Mouse (Mus musculus) liver, embryonic 14.5 days (tissue): ENCODE measurements at regions not wholly inside any gene's neighbourhood (a gene's known extent, or its start where the extent isn't known, plus 50 kb on each side); places are given as distances from the start of the nearest gene placed in this dataset.

ENCODE experiments used
- ATAC-seq: fragments of 200-750 bp; cut with Nextera tagmentation; 2 replicates; pipeline ENCODE4 v1.8.0; 2017; ENCODE audit warnings: moderate number of reproducible peaks, mild to moderate bottlenecking, moderate library complexity; ENCODE audit not compliant: insufficient read depth
- DNase-seq, 3 experiments: peaks; one replicate each; pipeline ENCODE4 v3.0.0-alpha.2; 2012 to 2013; ENCODE audit warnings: low read depth in 3 of 3, low spot score in 3 of 3
- H3K27ac ChIP-seq: fragments of 300-500 bp; sonication (generic); 2 replicates; pipeline ENCODE4 v1.5.1; 2014; ENCODE audit warnings: moderate library complexity, mild to moderate bottlenecking, control low read depth, inconsistent platforms
- H3K27me3 ChIP-seq: fragments of 300-500 bp; sonication (generic); 2 replicates; pipeline ENCODE4 v1.6.1; 2014; ENCODE audit warnings: mild to moderate bottlenecking, low read length, moderate library complexity; ENCODE audit not compliant: control insufficient read depth, insufficient read depth
- H3K36me3 ChIP-seq: fragments of 300-500 bp; sonication (generic); replicated peaks from 2 replicates; pipeline ENCODE4 v1.6.1; 2014; ENCODE audit warnings: low read depth; ENCODE audit not compliant: control insufficient read depth, insufficient read depth
- H3K4me1 ChIP-seq, 2 experiments: fragments of 200-500 bp in 1 of 2; fragments of 300-500 bp in 1 of 2; sonication (generic) in 1 of 2; replicated peaks; 2 replicates each; pipeline ENCODE4 v1.6.1; 2012 to 2014; ENCODE audit warnings: antibody characterized with exemption in 1 of 2, inconsistent platforms in 1 of 2, low read length in 1 of 2; ENCODE audit not compliant: control insufficient read depth in 2 of 2, insufficient read depth in 2 of 2
- H3K4me2 ChIP-seq: fragments of 300-500 bp; sonication (generic); 2 replicates; pipeline ENCODE4 v1.6.1; 2014; ENCODE audit warnings: low read depth, mild to moderate bottlenecking, control low read depth, moderate library complexity
- H3K4me3 ChIP-seq, 2 experiments: fragments of 200-500 bp in 1 of 2; fragments of 300-500 bp in 1 of 2; sonication (generic) in 1 of 2; 2 replicates each; pipeline ENCODE4 v1.5.1; 2012 to 2014; ENCODE audit warnings: low read depth in 2 of 2, low read length in 2 of 2, mild to moderate bottlenecking in 2 of 2, control low read depth in 1 of 2, inconsistent platforms in 1 of 2, moderate library complexity in 1 of 2; ENCODE audit not compliant: insufficient read depth in 1 of 2
- H3K9ac ChIP-seq: fragments of 300-500 bp; sonication (generic); replicated peaks from 2 replicates; pipeline ENCODE4 v1.6.1; 2014; ENCODE audit warnings: mild to moderate bottlenecking, control low read depth, moderate library complexity
- H3K9me3 ChIP-seq: fragments of 300-500 bp; sonication (generic); 2 replicates; pipeline ENCODE4 v1.6.1; 2016; ENCODE audit warnings: low read length, mixed read lengths; ENCODE audit not compliant: control insufficient read depth
- CTCF ChIP-seq: IDR thresholded peaks from 2 replicates; pipeline ENCODE4 v1.5.1; 2016; ENCODE audit warnings: antibody characterized with exemption, low read depth, control low read depth
- EP300 ChIP-seq: IDR thresholded peaks from 2 replicates; pipeline ENCODE4 v1.6.1; 2016; ENCODE audit warnings: antibody characterized with exemption, low read depth
- WGBS: fragments of 180-500 bp; shearing (Covaris S2); extraction: QIAGEN DNeasy Blood & Tissue Kit; methylation state at CpG from one replicate; pipeline ENCODE4 v1.1.7; 2014; ENCODE audit not compliant: insufficient replicate concordance; 5-methylcytosine and 5-hydroxymethylcytosine counted together

DNA sequence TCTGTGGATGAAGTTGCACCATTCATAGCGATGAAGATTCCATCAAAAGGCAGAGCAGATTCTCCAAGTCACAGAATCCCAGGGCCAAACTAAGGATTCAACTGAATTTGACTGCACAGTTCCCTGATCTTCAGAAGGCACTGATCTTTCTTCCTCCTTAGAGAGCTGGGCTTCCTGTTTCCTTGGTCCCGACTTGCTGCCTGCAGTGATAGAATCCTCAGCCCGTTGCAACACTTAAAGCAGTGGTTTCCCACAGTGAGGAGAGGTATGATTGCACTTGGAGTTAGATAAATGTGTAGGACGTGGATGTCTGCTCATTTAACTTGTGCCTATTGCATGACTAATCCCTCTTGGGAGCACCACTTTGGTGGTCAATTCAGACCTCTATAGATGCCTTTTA, 265.2 kb downstream of the Gm826 start:
- Histone ChIP-seq H3K36me3 (no peaks in the 10 kb centered on the region), H3K4me1 (no peaks in the 10 kb centered on the region; a peak in 1 of 4 replicates), H3K4me2 (no peak overlapping the region), H3K9ac (no peak overlapping the region), H3K27ac (no peak overlapping the region), H3K4me3 (no peak overlapping the region), H3K27me3 (no peaks in the 10 kb centered on the region), H3K9me3 (no peaks in the 10 kb centered on the region)
- no peak for ATAC-seq
- no peak for DNase-seq
- no peak for TF ChIP-seq CTCF
- TF ChIP-seq EP300: no peak
- 22% methylated on average over 4 of the region's 4 CpGs for WGBS

GRCm38 (mm10) chr2:160067904-160068303, 266.1 kb downstream of the Gm826 start:
- no peaks in the 10 kb centered on the region for H3K9me3 ChIP-seq
- H3K4me3 ChIP-seq: no peak overlapping the region
- no peaks in the 10 kb centered on the region for H3K27me3 ChIP-seq
- 61% methylated on average over 9 of the region's 9 CpGs for WGBS
- no peak for ATAC-seq
- H3K4me2 ChIP-seq: no peak overlapping the region
- no peaks in the 10 kb centered on the region for H3K36me3 ChIP-seq
- H3K9ac ChIP-seq: no peak overlapping the region
- DNase-seq: no peak
- no peak overlapping the region for H3K27ac ChIP-seq
- no peak for TF ChIP-seq EP300
- no peak for TF ChIP-seq CTCF
- no peaks in the 10 kb centered on the region; a peak in 1 of 4 replicates for H3K4me1 ChIP-seq

DNA sequence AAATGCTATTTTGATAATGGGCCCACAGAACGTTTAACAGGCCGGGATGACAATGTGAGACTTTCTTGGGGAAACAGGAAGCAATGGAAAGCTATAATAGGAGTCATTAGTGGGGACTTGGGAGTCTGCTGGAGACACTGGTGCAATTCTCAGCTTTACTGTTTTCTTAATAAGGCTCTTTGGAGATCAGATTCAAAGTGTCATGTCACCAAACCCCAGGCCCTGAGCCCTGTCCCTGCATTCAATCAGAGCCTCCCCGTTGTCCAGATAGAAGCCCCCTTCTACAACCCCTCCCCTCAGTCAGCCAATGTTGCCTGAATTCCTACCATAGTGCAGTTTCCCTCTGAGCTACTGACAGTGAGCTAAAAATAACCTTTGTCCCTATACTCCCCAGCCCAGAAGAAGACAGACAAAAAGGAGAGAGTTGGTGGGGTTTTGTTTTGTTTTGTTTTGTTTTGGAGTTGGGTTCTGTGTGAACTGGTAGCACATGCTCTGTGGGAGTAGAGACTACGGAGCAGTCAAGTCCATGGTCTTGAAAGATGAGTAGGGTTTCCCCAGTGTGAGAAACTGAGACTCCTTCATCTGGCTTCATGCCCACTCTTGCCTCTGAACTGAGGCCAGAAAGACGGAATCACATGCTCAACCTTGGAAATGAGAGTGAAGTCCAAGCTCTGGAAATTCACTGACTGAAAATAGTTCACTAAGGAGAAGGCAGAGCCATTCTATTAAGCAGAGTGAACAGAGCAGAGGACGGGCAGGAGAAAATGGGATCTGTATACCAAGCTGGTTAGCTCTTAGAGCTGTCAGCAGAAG, 267.3 kb downstream of the Gm826 start:
- Histone ChIP-seq H3K9me3 (no peaks in the 10 kb centered on the region), H3K4me1 (no peaks in the 10 kb centered on the region; a peak in 1 of 4 replicates), H3K27me3 (no peaks in the 10 kb centered on the region), H3K9ac (no peak overlapping the region), H3K27ac (no peak overlapping the region), H3K4me3 (no peak overlapping the region), H3K36me3 (no peaks in the 10 kb centered on the region), H3K4me2 (no peak overlapping the region)
- TF ChIP-seq CTCF (no peak), EP300 (no peak)
- ATAC-seq (no peak), DNase-seq (no peak)
- WGBS: 27% methylated on average over 6 of the region's 6 CpGs

DNA sequence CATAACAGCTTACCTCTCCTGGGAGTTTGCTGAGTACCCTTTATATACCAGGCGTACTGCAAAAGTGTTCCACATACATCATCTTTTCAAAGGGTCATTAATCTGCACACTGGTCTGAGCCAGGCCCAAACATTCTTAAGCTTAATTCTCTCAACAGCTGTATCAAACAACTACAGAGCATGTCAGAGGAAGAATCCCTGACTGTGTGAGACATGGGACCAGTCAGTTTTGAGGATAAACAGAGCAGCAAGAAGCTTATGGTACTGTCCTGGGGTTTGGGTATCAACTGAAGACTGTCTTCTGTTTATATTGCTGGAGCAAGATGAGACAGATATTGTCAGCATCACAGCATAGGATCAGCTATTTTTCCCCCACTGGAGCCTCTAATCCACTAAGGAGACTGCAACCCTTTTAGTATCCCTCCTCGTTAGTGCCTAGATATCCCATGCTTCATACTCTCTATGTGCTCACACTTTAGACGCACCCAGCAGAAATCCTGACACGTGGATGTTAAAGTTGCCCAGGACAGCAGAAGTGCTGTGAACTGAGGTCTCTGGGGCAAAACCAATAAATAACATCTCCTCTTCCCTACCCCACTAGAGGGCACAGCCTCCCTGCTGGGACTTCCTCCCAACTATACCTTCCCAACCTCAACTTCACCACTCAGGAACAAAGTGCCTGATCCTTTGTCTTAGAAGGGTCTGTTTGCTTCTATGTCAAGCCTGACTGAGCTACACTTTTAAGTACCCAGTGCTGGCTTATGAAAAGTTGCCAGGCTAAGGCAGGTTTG, 271.6 kb downstream of the Gm826 start:
- Histone ChIP-seq H3K9me3 (no peaks in the 10 kb centered on the region), H3K27me3 (no peaks in the 10 kb centered on the region), H3K9ac (no peak overlapping the region), H3K4me3 (no peak overlapping the region), H3K36me3 (no peaks in the 10 kb centered on the region), H3K4me1 (no peaks in the 10 kb centered on the region; a peak in 1 of 4 replicates), H3K4me2 (no peak overlapping the region), H3K27ac (no peak overlapping the region)
- peak; percentile 35 for TF ChIP-seq CTCF
- TF ChIP-seq EP300: no peak
- ATAC-seq: no peak
- 49% methylated on average over 4 of the region's 4 CpGs for WGBS
- no peak for DNase-seq

DNA sequence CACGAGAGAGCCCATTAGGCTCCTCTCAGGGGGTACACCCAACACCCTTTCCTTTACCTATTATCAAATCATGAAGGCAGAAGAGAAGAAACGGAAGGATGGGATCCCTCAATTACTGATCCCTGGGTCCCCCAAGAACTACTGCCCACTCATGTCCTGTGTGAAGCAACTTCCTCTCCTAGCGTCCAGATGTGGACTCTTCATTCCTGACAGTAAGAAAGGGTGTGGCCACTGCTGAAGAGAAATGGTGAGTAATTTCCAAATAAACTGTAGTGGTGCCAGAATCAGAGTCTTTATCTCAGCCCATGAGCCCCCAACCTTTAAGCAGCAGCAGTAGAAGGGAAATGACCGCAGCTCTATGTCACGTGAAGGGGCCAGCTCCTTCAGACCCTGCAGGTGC, 273.9 kb downstream of the Gm826 start:
- no peak for DNase-seq
- no peak overlapping the region for H3K4me3 ChIP-seq
- H3K27ac ChIP-seq: no peak overlapping the region
- TF ChIP-seq EP300 (no peak), CTCF (no peak)
- H3K9ac ChIP-seq: no peak overlapping the region
- ATAC-seq: no peak
- H3K27me3 ChIP-seq: no peaks in the 10 kb centered on the region
- no peaks in the 10 kb centered on the region for H3K4me1 ChIP-seq
- WGBS: 47% methylated on average over 5 of the region's 5 CpGs
- no peaks in the 10 kb centered on the region for H3K9me3 ChIP-seq
- H3K36me3 ChIP-seq: no peaks in the 10 kb centered on the region
- H3K4me2 ChIP-seq: no peak overlapping the region
